Mouse (Mus musculus) megakaryocyte, embryonic 14.5 days (primary cell): ENCODE measurements around the gene 1700001L19Rik.

Source experiments
- FLI1 ChIP-seq: IDR thresholded peaks from 2 replicates; pipeline ENCODE4 v1.6.1; 2012; ENCODE audit warnings: low read length, inconsistent platforms, mixed read lengths
- GATA1 ChIP-seq: IDR thresholded peaks from 3 replicates; pipeline ENCODE4 v1.6.1; 2012; ENCODE audit warnings: mixed read lengths, low read length, inconsistent platforms, borderline replicate concordance

- TF ChIP-seq GATA1 (no peak), FLI1 (no peak)
Measured at GRCm38 (mm10) chr13:68568548-68568947, 28.7 kb upstream of the 1700001L19Rik start.
